Mouse (Mus musculus) cerebellum, adult 18-20 months (tissue): ENCODE results near the gene Tmppe.

ENCODE experiments used
- DNase-seq, 2 experiments: peaks; one replicate each; pipeline ENCODE4 v3.0.0; 2021

Gene Tmppe

DNA sequence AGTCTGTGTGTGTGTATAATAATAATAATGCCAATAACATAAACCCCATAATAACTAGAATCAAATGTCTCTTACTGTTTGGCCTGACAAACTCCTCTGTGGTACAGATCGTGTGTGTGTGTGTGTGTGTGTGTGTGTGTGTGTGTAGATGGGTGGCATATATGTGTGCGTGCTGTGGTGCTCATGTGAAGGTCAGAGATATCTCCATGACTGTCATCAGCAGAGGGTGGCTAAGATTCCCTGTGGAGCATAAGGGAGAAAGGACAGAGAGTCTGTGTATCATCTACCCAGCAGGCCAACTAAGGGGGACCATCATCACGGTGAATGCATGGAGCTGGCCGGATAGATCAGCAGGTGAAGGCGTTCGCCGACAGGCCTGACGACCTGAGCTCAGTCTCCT lies 46.0 kb downstream of the Tmppe start:
- no peak for DNase-seq

DNA sequence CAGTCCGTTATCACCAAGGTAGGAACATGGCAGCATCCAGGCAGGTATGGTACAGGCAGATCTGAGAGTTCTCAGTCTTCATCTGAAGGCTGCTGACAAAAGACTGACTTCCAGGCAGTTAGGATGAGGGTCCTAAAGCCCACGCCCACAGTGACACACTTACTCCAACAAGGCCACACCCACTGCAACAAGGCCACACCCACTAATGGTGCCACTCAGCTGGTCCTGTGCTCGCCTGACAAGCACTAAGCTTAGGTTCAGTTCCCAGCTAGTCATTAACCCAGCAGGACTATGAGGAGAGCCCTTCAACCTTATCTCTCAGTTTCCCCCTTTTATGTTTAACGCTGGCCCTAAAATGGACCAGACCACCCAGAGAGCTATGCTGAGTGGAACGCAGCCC lies 47.8 kb downstream of the Tmppe start:
- DNase-seq: no peak

DNA sequence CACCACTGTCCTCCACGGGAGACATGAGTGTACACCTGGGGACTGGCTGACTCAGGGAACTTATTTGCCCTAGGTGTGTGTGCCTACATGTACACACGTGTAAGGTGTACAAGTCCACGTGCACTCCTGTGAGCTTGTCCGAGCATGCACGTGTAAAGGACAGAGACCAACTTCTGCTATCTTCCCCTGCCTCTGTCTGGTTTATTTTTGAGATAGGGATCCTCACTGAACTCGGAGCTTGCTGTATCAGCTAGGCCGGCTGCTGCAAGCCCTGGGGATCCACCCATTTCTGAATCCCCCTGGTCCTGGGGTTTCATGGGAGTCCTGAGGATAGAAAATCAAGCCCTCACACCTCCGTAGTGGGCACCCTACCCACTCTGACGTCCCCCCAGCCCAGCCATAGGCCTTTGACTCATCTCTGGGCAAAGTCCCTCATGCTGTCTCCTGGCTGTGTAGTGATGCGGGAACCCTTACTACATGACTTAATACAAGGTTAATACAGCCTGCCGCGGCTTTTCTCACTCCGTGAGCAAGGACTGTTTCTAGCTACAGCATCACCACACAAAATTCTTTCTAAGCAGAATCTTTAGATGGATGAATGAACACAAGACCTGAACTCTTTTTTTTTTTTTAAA lies 48.3 kb downstream of the Tmppe start:
- DNase-seq: no peak

DNA sequence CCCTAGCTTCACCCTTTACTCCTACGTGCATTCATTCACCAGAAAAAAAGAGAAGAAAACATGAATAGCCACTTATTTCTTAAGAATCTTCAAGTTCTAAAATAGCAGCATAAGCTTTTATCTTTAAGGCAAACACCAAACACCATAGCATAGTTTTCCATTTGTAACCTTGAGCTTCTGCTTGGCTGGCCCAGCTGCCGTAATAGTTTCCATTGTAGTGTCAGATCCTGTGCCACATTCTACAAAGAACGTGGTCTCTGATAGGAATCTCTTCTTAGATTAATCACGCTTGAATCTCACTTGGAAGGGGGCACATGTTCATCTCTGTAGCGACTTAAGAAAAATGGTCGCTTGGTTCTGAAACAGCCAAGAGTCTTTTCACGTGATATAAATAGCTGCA lies 50.7 kb downstream of the Tmppe start:
- no peak for DNase-seq

DNA sequence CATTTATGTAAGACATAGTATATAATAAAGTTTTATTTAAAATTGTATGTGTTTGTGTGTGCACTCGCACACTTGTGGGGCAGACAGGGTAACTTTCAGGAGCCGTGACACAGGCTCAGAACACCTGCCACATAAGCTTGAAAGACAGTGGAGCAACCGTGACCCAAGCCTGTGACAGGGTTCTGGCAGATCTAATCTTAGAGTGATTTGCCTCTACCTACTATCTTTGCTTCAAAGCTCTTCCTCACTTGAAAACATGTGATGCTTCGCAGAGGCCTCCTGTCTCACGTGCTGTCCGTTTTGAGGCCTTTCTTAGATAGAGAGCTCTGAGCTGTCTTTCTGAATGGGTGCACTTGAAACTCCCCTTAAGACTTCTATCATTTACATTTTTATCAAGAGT lies 51.5 kb downstream of the Tmppe start:
- no peak for DNase-seq

DNA sequence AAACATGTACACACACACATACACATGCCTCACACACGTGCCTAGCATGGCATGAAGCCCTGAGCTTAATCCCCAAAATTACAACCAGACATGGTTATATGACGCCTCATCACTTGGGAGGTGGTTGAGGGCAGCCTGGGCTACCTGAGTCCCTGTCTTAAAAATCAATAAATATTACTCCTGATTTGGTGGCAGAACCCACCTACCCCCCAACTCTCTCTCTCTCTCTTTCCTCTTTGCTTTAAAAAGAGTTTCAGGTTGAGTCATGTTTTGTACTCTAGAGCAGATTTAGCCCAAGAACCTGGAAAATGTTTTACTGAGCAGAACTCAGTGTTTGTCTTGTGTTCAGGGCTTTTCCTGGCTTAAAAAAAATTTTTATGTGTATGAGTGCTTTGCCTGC lies 54.5 kb downstream of the Tmppe start:
- no peak for DNase-seq
